Mouse (Mus musculus): ENCODE results near the gene Rps6ka2.
"Not testable (repeated sequence)": the region's sequence is repeated elsewhere in the genome, so short reads cannot be mapped to it uniquely, and the experiment has no call there.

The Rps6ka2 gene

DNA sequence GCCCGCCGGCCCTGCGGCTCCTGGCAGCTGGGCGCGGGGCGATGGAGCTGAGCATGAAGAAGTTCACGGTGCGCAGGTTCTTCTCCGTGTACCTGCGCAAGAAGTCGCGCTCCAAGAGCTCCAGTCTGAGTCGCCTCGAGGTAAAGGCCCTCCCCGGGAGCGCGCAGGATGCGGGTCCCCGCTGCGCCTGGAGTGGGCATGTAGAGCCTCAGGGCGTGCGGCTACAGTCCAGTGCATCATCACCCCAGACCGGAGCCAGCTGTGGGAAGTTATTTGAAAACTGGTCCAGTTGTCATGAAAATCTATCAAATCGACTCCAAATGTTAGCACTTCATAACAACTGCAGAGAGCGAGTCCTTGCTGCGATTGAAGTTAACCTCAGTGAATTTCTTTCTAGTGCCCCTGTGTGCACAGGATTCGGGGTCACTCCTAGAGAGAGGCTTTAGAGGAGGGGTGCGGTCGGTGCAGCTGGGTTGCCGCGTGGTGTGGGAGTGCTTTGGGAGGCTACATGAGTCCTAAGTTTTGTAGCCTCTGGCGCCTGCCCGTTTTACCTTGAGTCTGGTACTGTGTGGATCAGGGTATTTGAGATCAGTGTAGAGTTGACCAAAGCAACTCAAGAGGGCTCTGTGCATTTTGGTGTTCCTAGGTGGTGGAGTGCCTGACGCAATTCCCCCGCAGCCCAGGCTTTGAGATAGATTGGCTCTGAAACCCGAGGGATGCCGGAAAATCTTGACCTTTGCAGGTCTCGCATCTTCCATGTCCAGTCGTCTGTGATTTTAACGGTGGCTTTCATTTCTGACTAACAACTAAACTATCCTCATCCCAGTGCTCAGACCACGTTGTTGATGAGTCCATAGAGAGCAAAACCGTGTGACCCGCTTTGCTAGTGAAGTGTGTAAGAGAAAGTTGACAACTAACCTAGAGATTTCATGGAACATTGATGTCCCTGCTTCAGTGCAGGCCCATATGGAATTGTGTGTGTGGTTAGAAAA is 685 bp downstream of the Rps6ka2 start:
- peak; percentile 31 to 68 for DNase-seq (ENCODE audit: inconsistent age in 2 of 2, low spot score in 1 of 2)

DNA sequence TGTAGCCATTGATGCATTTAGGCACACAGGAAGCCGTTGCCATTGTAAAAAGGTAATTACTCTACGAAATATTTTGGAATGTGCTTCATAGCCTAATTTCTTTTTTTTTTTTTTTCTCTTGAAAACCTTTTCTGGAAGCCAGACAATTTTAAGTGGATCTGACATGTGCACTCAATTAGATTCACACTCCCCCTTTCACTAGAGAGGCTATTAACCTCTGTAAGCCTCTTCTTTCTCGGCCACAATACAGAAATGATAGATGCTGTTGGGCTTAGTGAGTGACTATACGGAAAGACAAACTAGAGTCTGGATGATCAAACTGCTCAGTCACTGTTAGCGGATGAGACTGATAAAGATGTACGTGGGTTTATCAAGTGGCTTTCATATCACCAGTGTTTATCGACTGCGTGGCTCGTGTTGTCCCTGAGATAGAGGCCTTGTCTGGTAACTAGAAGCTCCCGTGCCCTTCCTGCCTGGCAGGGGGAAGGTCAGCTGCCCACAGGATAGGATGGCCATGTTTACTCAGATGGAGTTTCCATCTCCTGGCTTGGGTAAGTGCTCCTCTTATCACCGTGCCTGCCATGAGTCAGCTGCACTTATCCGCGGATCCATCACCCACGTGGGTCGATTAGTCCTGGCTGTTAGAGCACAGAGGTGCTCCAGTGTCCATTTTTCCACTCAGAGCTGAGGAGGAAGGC is 3.6 kb downstream of the Rps6ka2 start:
- DNase-seq (ENCODE audit: inconsistent age in 2 of 2, low spot score in 1 of 2): peak; percentile 68 to 81

DNA sequence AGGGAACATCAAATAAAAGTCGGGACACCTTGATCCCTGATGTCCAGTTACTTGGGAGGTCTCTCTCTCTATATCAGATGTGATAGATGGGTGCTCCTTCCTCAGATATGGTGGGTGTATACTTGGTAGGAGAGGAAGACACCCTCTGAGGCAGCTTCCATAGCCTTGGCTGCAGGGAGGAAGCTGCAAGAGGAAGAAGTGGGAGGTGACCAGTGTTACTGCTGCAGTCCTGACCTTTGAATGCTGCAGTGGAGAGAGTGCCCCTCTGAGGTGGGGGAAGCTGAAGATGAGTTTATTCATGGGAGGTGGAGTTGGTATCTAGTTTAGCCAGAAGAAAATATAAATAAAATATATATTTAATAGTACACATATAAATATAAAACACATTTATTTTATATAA is 5.4 kb downstream of the Rps6ka2 start:
- no peak for DNase-seq (ENCODE audit: inconsistent age in 2 of 2, low spot score in 1 of 2)

DNA sequence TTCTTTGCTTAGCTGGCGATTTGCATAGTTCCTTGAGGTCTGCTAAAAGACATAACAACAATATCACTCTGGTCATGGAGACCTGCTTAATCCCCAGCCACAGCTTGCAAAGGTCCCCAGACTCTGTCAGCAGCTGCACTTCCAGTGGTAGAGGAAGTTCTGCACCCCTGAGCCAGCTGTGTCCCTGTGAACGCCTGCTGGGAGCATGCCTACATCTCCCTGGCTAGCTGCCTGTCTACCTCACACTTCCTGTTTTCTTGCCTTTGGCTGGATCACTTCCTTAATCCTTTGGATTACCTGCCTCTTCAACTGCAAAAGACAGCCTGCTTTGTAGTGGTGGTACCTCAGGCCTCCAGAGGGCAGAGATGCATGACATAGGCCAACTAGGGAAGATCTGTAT is 6.5 kb downstream of the Rps6ka2 start:
- DNase-seq (ENCODE audit: inconsistent age in 2 of 2, low spot score in 1 of 2): peak; percentile 24 to 48

DNA sequence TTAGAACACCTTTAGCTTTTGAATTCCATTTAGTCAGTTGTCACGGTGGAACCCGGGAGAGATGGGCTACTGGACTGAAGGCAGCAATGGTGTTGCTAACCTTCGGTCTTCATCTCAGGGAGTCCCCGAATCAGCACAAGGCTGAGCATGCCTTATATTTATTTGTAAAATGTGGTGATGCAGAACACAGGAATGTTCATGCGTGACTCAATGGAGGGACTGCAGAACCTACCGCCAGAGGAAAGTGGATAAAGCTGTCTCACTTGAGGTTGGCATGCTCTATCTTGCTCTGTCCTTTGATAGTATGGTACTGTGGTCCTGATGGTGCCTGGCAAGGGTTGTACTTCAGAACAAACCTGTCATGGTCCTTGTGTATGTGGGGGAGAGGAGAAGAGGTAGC is 8.3 kb downstream of the Rps6ka2 start:
- no peak for DNase-seq (ENCODE audit: inconsistent age in 2 of 2, low spot score in 1 of 2)

DNA sequence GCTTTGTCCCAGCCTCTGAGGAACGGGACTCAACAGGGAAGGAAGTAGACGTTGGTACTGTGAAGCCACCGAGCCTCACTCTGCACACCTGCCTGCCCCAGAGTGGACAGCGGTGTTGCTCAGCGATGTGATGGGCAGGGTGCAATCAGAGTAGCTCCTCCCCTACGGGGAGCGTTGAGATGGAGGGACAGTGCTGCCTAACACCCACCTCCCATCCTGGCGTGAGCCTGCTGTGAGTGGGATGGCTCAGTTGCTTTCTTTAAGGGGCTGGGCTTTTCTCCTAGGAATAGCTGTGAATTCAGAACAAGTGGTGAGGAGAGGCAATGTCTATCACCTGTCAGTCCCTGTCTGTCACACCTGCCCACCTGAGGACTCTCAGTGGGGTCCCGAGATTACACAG is 12.3 kb downstream of the Rps6ka2 start:
- no peak for DNase-seq (ENCODE audit: inconsistent age in 2 of 2, low spot score in 1 of 2)

GRCm38 (mm10) chr17:7187037-7187436 is 17.1 kb downstream of the Rps6ka2 start:
- DNase-seq (ENCODE audit: inconsistent age in 2 of 2, low spot score in 1 of 2): not testable (repeated sequence)

DNA sequence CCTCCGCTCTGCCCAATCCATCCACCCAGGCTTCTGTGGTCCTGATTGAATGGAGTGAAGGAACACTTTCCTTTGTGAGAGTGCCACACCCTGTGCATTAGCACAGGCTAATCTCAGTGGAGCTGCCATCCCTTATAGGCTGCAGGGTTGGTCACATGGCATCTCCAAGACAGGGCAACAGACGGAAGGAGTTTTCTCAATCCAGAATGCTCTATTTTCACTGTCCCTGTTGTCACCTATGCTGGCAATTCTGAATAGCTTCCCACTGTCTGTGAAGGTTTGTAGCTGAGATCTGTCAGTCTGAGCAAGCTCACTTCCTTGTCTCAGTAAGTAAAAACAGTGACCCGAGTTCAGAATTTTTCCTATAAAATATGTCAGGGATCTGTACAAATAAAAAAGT is 19.5 kb downstream of the Rps6ka2 start:
- DNase-seq (ENCODE audit: inconsistent age in 2 of 2, low spot score in 1 of 2): no peak

DNA sequence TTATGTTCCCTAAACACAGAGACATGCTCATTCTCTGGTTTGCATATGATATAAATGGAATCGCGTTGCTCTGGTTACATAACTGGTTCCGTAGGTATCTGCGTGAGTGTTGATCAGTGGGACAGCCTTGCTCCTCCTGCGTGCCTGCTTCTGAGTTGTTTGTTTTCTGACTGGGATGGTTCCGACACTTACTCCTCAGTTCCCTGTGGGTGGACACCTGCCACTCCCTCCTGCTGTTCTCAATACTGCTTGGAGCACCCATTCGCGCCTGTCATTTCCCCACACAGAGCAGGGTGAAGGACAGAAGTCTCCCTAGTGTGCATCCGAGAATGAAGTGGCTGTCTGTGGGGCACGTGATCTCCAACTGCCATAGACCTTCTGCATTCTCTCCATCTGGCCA is 20.1 kb downstream of the Rps6ka2 start:
- no peak for DNase-seq (ENCODE audit: inconsistent age in 2 of 2, low spot score in 1 of 2)

- no peak for DNase-seq (ENCODE audit: inconsistent age in 2 of 2, low spot score in 1 of 2)
Observed at GRCm38 (mm10) chr17:7194140-7194840, 24.4 kb downstream of the Rps6ka2 start.

GRCm38 (mm10) chr17:7197121-7197925 is 27.4 kb downstream of the Rps6ka2 start:
- DNase-seq (ENCODE audit: inconsistent age in 2 of 2, low spot score in 1 of 2): no peak

DNA sequence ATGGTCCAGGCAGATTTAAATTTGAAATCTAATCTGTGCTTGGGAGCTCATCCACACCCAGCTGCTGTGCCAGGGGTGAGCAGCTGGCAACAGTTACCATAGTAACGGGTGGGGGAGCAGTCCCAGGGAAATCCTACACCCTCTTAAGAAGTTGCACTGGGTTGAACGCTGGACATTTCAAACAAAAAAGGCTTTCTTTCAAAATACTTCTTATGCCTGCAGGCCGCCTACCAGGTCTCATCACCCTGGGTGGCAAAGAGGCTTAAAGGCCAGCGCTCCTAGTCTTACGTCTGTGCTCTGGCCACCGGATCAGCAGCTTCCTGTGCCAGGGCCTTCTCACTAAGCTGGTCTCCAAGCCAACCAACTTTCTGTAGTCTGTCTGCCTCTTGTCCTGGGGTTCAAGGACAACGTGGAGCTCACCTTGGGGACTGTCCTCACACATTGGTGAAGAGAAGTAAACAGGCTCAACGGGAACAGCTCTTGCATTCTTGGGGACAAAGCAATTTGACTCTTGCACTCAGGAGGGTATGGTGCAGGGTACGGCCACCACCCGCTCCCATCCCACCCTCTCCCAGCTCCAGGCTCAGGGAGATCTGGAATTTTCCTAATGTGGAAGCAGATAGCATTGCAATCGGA is 35.0 kb downstream of the Rps6ka2 start:
- DNase-seq (ENCODE audit: inconsistent age in 2 of 2, low spot score in 1 of 2): peak in 1 of 2 experiments; percentile 33

GRCm38 (mm10) chr17:7206434-7207145 is 36.7 kb downstream of the Rps6ka2 start:
- DNase-seq (ENCODE audit: inconsistent age in 2 of 2, low spot score in 1 of 2): no peak

- DNase-seq (ENCODE audit: inconsistent age in 2 of 2, low spot score in 1 of 2): no peak
Observed at GRCm38 (mm10) chr17:7210648-7211047, 40.7 kb downstream of the Rps6ka2 start.

DNA sequence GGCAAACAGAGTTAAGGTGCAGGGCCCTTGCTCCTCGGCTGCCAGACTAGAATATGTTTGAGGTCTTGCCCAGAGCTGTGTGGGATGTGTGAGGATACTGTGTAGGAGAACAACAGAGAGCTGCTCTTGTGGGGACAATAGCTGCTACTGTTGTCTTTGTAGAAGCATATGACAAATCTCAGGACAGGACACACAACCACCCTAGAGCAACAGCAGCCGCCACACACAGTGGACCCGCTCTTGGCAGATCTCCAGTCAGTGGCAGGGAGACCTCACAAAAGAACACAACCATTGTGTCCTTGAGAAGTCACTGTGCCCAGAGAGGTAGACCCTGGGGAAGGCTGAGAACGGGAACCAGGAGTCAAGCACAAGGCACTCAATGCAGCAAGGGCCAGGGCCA is 42.0 kb downstream of the Rps6ka2 start:
- peak in 1 of 2 experiments; percentile 29 for DNase-seq (ENCODE audit: inconsistent age in 2 of 2, low spot score in 1 of 2)

GRCm38 (mm10) chr17:7213214-7213613 is 43.3 kb downstream of the Rps6ka2 start:
- no peak for DNase-seq (ENCODE audit: inconsistent age in 2 of 2, low spot score in 1 of 2)

- DNase-seq (ENCODE audit: inconsistent age in 2 of 2, low spot score in 1 of 2): no peak
Observed at GRCm38 (mm10) chr17:7214061-7214460, 44.1 kb downstream of the Rps6ka2 start.

DNA sequence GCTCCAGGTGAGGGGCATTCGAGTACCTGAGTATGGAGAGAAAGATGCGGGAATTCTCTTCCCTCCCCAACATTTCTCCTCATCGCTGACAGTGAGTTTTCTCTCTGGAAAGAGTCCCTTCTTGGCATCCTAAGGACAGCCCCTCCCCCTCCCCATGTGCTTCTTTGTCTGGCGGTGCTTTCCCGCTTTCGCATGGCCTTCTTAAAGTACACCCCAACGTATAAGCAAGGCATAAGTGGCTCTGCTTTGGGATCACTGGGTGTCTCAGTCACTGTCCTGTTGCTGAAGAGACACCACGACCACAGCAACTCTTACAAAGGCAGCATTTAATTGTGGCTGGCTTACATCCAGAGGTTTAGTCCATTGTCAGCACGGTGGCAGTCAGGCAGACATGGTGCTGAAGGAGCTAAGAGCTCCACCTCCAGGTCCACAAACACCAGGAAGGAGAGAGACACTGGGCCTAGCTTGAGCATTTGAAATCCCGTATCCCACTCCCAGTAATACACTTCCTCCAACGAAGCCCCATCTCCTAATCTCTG is 47.9 kb downstream of the Rps6ka2 start:
- no peak for DNase-seq (ENCODE audit: inconsistent age in 2 of 2, low spot score in 1 of 2)

DNA sequence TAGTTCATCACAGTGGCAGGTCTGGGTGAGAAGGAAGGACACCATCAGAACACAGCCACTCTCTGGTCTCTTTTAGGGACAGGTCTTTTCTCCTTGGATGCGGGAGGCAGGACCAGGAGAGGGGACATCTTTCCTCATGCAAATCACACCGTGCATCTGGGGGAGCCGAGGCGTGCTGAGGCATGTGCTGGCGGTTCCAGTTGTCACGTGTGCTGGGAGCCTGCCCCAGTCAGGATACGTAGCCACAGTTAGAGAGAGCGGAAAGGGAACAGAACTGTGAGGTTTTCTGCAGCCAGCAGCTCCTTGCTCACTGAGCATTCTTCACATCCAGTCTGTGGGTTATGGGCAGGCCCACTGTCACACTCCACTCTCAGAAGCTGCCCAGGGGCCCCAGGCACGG is 48.5 kb downstream of the Rps6ka2 start:
- DNase-seq (ENCODE audit: inconsistent age in 2 of 2, low spot score in 1 of 2): no peak
